Mouse (Mus musculus): Measurements from ENCODE around the gene Xab2. TPM values are rescaled to one million over a fixed set of nuclear protein-coding genes. Genes with fewer than 3 reads are reported as not detected.

Gene Xab2
- 46.2 and 50.4 TPM in 2 replicates for polyA plus RNA-seq (2015; fragmentation: Nextera tagmentation; extraction: Ambion mirVana)

GRCm38 (mm10) chr8:3621199-3621970, at the start of gene Xab2, which contains the start of gene Pet100:
Gene Xab2 (minus strand): TSS chr8:3621316.
Gene Pet100 (plus strand): TSS chr8:3621548.
- under 1% methylated on average over 37 of the region's 37 CpGs for WGBS
- Histone ChIP-seq H3K4me2 (peak within 1 kb of the TSS; percentile 89), H3K9me3 (replicated peaks) (no peaks in the 10 kb centered on the region), H3K27ac (replicated peaks) (0 out of 2 replicates have a peak within 1 kb of the TSS, but pooled peaks have one; percentile 48), H3K9ac (replicated peaks) (peak within 1 kb of the TSS; percentile 80), H3K27me3 (replicated peaks) (no peaks in the 10 kb centered on the region), H3K36me3 (peaks cover 20% of the 10 kb centered on the region), H3K4me1 (peaks cover 28% of the 10 kb centered on the region), H3K4me3 (replicated peaks) (peak within 1 kb of the TSS; percentile 79)
- peak; percentile 97 for ATAC-seq (ENCODE audit: low FRiP score)

GRCm38 (mm10) chr8:3670388-3670787, 49.3 kb upstream of the Xab2 start:
- 82% methylated on average over 2 of the region's 2 CpGs for WGBS
- no peak overlapping the region for H3K9ac ChIP-seq (replicated peaks)
- no peaks in the 10 kb centered on the region for H3K36me3 ChIP-seq
- H3K27ac ChIP-seq (replicated peaks), result no peak overlapping the region
- no peak for ATAC-seq (ENCODE audit: low FRiP score)
- no peak overlapping the region for H3K4me3 ChIP-seq (replicated peaks)
- H3K27me3 ChIP-seq (replicated peaks), result no peaks in the 10 kb centered on the region
- peaks cover 14% of the 10 kb centered on the region for H3K4me1 ChIP-seq
- H3K9me3 ChIP-seq (replicated peaks), result no peaks in the 10 kb centered on the region
- no peak overlapping the region for H3K4me2 ChIP-seq

- Histone ChIP-seq H3K27me3 (replicated peaks) (no peaks in the 10 kb centered on the region), H3K36me3 (no peaks in the 10 kb centered on the region), H3K27ac (replicated peaks) (no peak within 1 kb of the TSS), H3K9ac (replicated peaks) (no peak within 1 kb of the TSS), H3K4me1 (no peaks in the 10 kb centered on the region), H3K4me2 (no peak within 1 kb of the TSS), H3K4me3 (replicated peaks) (no peak within 1 kb of the TSS), H3K9me3 (replicated peaks) (no peaks in the 10 kb centered on the region)
- ATAC-seq (ENCODE audit: low FRiP score), result no peak
- 85% methylated on average over 6 of the region's 6 CpGs for WGBS
Measured at GRCm38 (mm10) chr8:3665507-3665906, 44.4 kb upstream of the Xab2 start, which contains the start of gene Mcemp1. Gene Mcemp1 (plus strand): TSS chr8:3665754.

- no peaks in the 10 kb centered on the region for H3K27me3 ChIP-seq (replicated peaks)
- no peaks in the 10 kb centered on the region for H3K4me1 ChIP-seq
- no peak for ATAC-seq (ENCODE audit: low FRiP score)
- no peak overlapping the region for H3K9ac ChIP-seq (replicated peaks)
- no peak overlapping the region for H3K4me3 ChIP-seq (replicated peaks)
- WGBS, result 71% methylated on average over 5 of the region's 5 CpGs
- no peaks in the 10 kb centered on the region for H3K9me3 ChIP-seq (replicated peaks)
- no peak overlapping the region for H3K27ac ChIP-seq (replicated peaks)
- H3K4me2 ChIP-seq, result no peak overlapping the region
- no peaks in the 10 kb centered on the region for H3K36me3 ChIP-seq
Measured at GRCm38 (mm10) chr8:3664405-3664804, 43.3 kb upstream of the Xab2 start.

- H3K9ac ChIP-seq (replicated peaks), result no peak overlapping the region
- H3K36me3 ChIP-seq, result no peaks in the 10 kb centered on the region
- no peak overlapping the region for H3K4me3 ChIP-seq (replicated peaks)
- WGBS, result 83% methylated on average over 8 of the region's 8 CpGs
- no peak overlapping the region for H3K4me2 ChIP-seq
- H3K4me1 ChIP-seq, result peaks cover 9% of the 10 kb centered on the region; the same call in 1 of the 2 replicates
- no peak overlapping the region for H3K27ac ChIP-seq (replicated peaks)
- H3K27me3 ChIP-seq (replicated peaks), result no peaks in the 10 kb centered on the region
- H3K9me3 ChIP-seq (replicated peaks), result no peaks in the 10 kb centered on the region
- ATAC-seq (ENCODE audit: low FRiP score), result no peak
Measured at GRCm38 (mm10) chr8:3660889-3661288, 39.8 kb upstream of the Xab2 start.

GRCm38 (mm10) chr8:3656725-3657381, 35.7 kb upstream of the Xab2 start:
- 23% methylated on average over 7 of the region's 7 CpGs for WGBS
- peaks cover 9% of the 10 kb centered on the region; the same call in 1 of the 2 replicates for H3K4me1 ChIP-seq
- H3K9me3 ChIP-seq (replicated peaks), result no peaks in the 10 kb centered on the region
- ATAC-seq (ENCODE audit: low FRiP score), result peak; percentile 34; the same call in 1 of the 2 replicates
- H3K4me3 ChIP-seq (replicated peaks), result no peak overlapping the region
- H3K4me2 ChIP-seq, result no peak overlapping the region
- H3K36me3 ChIP-seq, result no peaks in the 10 kb centered on the region
- no peak overlapping the region for H3K9ac ChIP-seq (replicated peaks)
- H3K27me3 ChIP-seq (replicated peaks), result no peaks in the 10 kb centered on the region
- H3K27ac ChIP-seq (replicated peaks), result no peak overlapping the region

- 73% methylated on average over 3 of the region's 3 CpGs for WGBS
Measured at GRCm38 (mm10) chr8:3655526-3655925, 34.4 kb upstream of the Xab2 start, which contains the start of gene Retn. Gene Retn (plus strand): TSS chr8:3655770.

GRCm38 (mm10) chr8:3654726-3655508, 33.8 kb upstream of the Xab2 start:
- Histone ChIP-seq H3K9me3 (replicated peaks) (no peaks in the 10 kb centered on the region), H3K36me3 (no peaks in the 10 kb centered on the region), H3K9ac (replicated peaks) (no peak overlapping the region), H3K27me3 (replicated peaks) (no peaks in the 10 kb centered on the region), H3K4me3 (replicated peaks) (no peak overlapping the region), H3K27ac (replicated peaks) (no peak overlapping the region), H3K4me1 (peaks cover 9% of the 10 kb centered on the region; the same call in 1 of the 2 replicates), H3K4me2 (no peak overlapping the region)
- peak; percentile 51 for ATAC-seq (ENCODE audit: low FRiP score)
- WGBS, result 73% methylated on average over 11 of the region's 11 CpGs

More at GRCm38 (mm10) chr8:3655526-3655925, 34.4 kb upstream of the Xab2 start, which contains the start of gene Retn:
- Histone ChIP-seq H3K4me3 (replicated peaks) (no peak within 1 kb of the TSS), H3K4me2 (no peak within 1 kb of the TSS), H3K9me3 (replicated peaks) (no peaks in the 10 kb centered on the region), H3K27me3 (replicated peaks) (no peaks in the 10 kb centered on the region), H3K9ac (replicated peaks) (no peak within 1 kb of the TSS), H3K27ac (replicated peaks) (no peak within 1 kb of the TSS), H3K4me1 (peaks cover 9% of the 10 kb centered on the region; the same call in 1 of the 2 replicates), H3K36me3 (no peaks in the 10 kb centered on the region)
- no peak for ATAC-seq (ENCODE audit: low FRiP score)

GRCm38 (mm10) chr8:3652845-3653244, 31.7 kb upstream of the Xab2 start:
- ATAC-seq (ENCODE audit: low FRiP score), result no peak
- peaks cover 9% of the 10 kb centered on the region; the same call in 1 of the 2 replicates for H3K4me1 ChIP-seq
- WGBS, result 69% methylated on average over 3 of the region's 3 CpGs

GRCm38 (mm10) chr8:3648990-3649389, 27.9 kb upstream of the Xab2 start:
- no peaks in the 10 kb centered on the region for H3K4me1 ChIP-seq
- no peaks in the 10 kb centered on the region for H3K27me3 ChIP-seq (replicated peaks)
- H3K9me3 ChIP-seq (replicated peaks), result no peaks in the 10 kb centered on the region
- no peak overlapping the region for H3K27ac ChIP-seq (replicated peaks)
- H3K9ac ChIP-seq (replicated peaks), result no peak overlapping the region
- WGBS, result 42% methylated on average over 1 of the region's 1 CpGs
- no peak overlapping the region for H3K4me2 ChIP-seq
- H3K36me3 ChIP-seq, result no peaks in the 10 kb centered on the region
- ATAC-seq (ENCODE audit: low FRiP score), result no peak
- H3K4me3 ChIP-seq (replicated peaks), result no peak overlapping the region

More at GRCm38 (mm10) chr8:3652845-3653244, 31.7 kb upstream of the Xab2 start:
- no peak overlapping the region for H3K4me2 ChIP-seq
- no peaks in the 10 kb centered on the region for H3K27me3 ChIP-seq (replicated peaks)
- H3K9me3 ChIP-seq (replicated peaks), result no peaks in the 10 kb centered on the region
- H3K36me3 ChIP-seq, result no peaks in the 10 kb centered on the region
- H3K27ac ChIP-seq (replicated peaks), result no peak overlapping the region
- H3K4me3 ChIP-seq (replicated peaks), result no peak overlapping the region
- H3K9ac ChIP-seq (replicated peaks), result no peak overlapping the region

GRCm38 (mm10) chr8:3648268-3648667, 27.2 kb upstream of the Xab2 start:
- 81% methylated on average over 2 of the region's 2 CpGs for WGBS
- Histone ChIP-seq H3K4me3 (replicated peaks) (no peak overlapping the region), H3K27ac (replicated peaks) (no peak overlapping the region), H3K9me3 (replicated peaks) (no peaks in the 10 kb centered on the region), H3K4me2 (no peak overlapping the region), H3K36me3 (no peaks in the 10 kb centered on the region), H3K4me1 (no peaks in the 10 kb centered on the region), H3K9ac (replicated peaks) (no peak overlapping the region), H3K27me3 (replicated peaks) (no peaks in the 10 kb centered on the region)
- ATAC-seq (ENCODE audit: low FRiP score), result no peak

Data from neural tube, embryonic 15.5 days (tissue).